Mouse (Mus musculus): ENCODE results near the gene Kbtbd13. TPM values are rescaled to one million over a fixed set of nuclear protein-coding genes. Genes with fewer than 3 reads are reported as not detected.

Kbtbd13 gene
- polyA plus RNA-seq, 1 experiment from 2014 or later = 0.74 TPM

GRCm38 (mm10) chr9:65340414-65340813 lies 51.0 kb downstream of the Kbtbd13 start:
- Histone ChIP-seq H3K9ac (no peak overlapping the region), H3K27me3 (0 out of 2 replicates have a peak, but pooled peaks cover 4% of the 10 kb centered on the region), H3K4me2 (no peak overlapping the region), H3K36me3 (replicated peaks) (no peaks in the 10 kb centered on the region), H3K4me3 (replicated peaks) (no peak overlapping the region), H3K27ac (no peak overlapping the region), H3K4me1 (no peaks in the 10 kb centered on the region), H3K9me3 (no peaks in the 10 kb centered on the region)
- 89% methylated on average over 2 of the region's 2 CpGs for WGBS
- ATAC-seq (ENCODE audit: low FRiP score) = no peak

GRCm38 (mm10) chr9:65339146-65339545 lies 52.3 kb downstream of the Kbtbd13 start:
- Histone ChIP-seq H3K4me1 (no peaks in the 10 kb centered on the region), H3K27me3 (0 out of 2 replicates have a peak, but pooled peaks cover 4% of the 10 kb centered on the region), H3K4me2 (no peak overlapping the region), H3K27ac (no peak overlapping the region), H3K9me3 (no peaks in the 10 kb centered on the region), H3K36me3 (replicated peaks) (no peaks in the 10 kb centered on the region), H3K9ac (no peak overlapping the region), H3K4me3 (replicated peaks) (no peak overlapping the region)
- 85% methylated on average over 4 of the region's 4 CpGs for WGBS
- ATAC-seq (ENCODE audit: low FRiP score) = no peak

Other genes with a start within 250 kb of the Kbtbd13 start
- 5.7 and 5.9 TPM in 2 replicates for gene Parp16, start 196.3 kb downstream of the Kbtbd13 start, polyA plus RNA-seq (2016; fragmentation: Nextera tagmentation; extraction: Ambion mirVana)
- gene Cilp, start 126.5 kb downstream of the Kbtbd13 start, polyA plus RNA-seq (2016; fragmentation: Nextera tagmentation; extraction: Ambion mirVana) = 0.65 and 0.68 TPM in 2 replicates
- gene Clpx, start 97.4 kb downstream of the Kbtbd13 start, polyA plus RNA-seq (2016; fragmentation: Nextera tagmentation; extraction: Ambion mirVana) = 50.7 and 52.8 TPM in 2 replicates
- gene Pdcd7, start 45.5 kb downstream of the Kbtbd13 start, polyA plus RNA-seq (2016; fragmentation: Nextera tagmentation; extraction: Ambion mirVana) = 11.9 and 12.1 TPM in 2 replicates
- gene Ubap1l, start 30.6 kb downstream of the Kbtbd13 start, polyA plus RNA-seq (2016; fragmentation: Nextera tagmentation; extraction: Ambion mirVana) = 0.27 and 0.73 TPM in 2 replicates
- gene Rasl12, start 6.9 kb upstream of the Kbtbd13 start, polyA plus RNA-seq (2016; fragmentation: Nextera tagmentation; extraction: Ambion mirVana) = 6.4 and 7.2 TPM in 2 replicates
- gene Slc51b, start 31.3 kb upstream of the Kbtbd13 start, polyA plus RNA-seq (2016; fragmentation: Nextera tagmentation; extraction: Ambion mirVana) = not detected in 2 replicates
- 22.0 and 22.2 TPM in 2 replicates for gene Mtfmt, start 44.1 kb upstream of the Kbtbd13 start, polyA plus RNA-seq (2016; fragmentation: Nextera tagmentation; extraction: Ambion mirVana)
- 116 and 118 TPM in 2 replicates for gene Spg21, start 69.3 kb upstream of the Kbtbd13 start, polyA plus RNA-seq (2016; fragmentation: Nextera tagmentation; extraction: Ambion mirVana)
- 0.18 and 0.28 TPM in 2 replicates for gene Ankdd1a, start 128.5 kb upstream of the Kbtbd13 start, polyA plus RNA-seq (2016; fragmentation: Nextera tagmentation; extraction: Ambion mirVana)
- 9.0 and 9.1 TPM in 2 replicates for gene Plekho2, start 188.4 kb upstream of the Kbtbd13 start, polyA plus RNA-seq (2016; fragmentation: Nextera tagmentation; extraction: Ambion mirVana)
- 28.8 and 33.7 TPM in 2 replicates for gene Pif1, start 195.5 kb upstream of the Kbtbd13 start, polyA plus RNA-seq (2016; fragmentation: Nextera tagmentation; extraction: Ambion mirVana)
- gene Rbpms2, start 238.0 kb upstream of the Kbtbd13 start, polyA plus RNA-seq (2016; fragmentation: Nextera tagmentation; extraction: Ambion mirVana) = 9.9 and 10.5 TPM in 2 replicates